8 mouse cellular contexts compared by ENCODE assay signal in genomic region chr15:10470941-10471340, GRCm38 (mm10). TPM values are rescaled to one million over a fixed set of nuclear protein-coding genes. Genes with fewer than 3 reads are reported as not detected.
DNase-seq lines count a peak whose midpoint lies in the region; ATAC-seq and TF ChIP-seq lines count a peak whose summit lies in the region.

No protein-coding gene starts in this region.

- no peak overlapping the region for H3K27ac ChIP-seq in kidney, postnatal 0 days
- no peak overlapping the region for H3K27ac ChIP-seq in cortical plate, adult 2 months (ENCODE audit: insufficient read depth, low read length)
- H3K27ac ChIP-seq in intestine, embryonic 14.5 days (ENCODE audit: low read depth): no peak overlapping the region

- no peak for ATAC-seq in kidney, postnatal 0 days (replicated peaks; ENCODE audit: low FRiP score, low read depth)
- ATAC-seq in intestine, embryonic 14.5 days (replicated peaks; ENCODE audit: low FRiP score, low TSS enrichment, low read depth): no peak
- no peak for ATAC-seq in granulocyte monocyte progenitor cell, adult 5-6 weeks (replicated peaks; ENCODE audit: poor library complexity, severe bottlenecking)

- no peaks in the 10 kb centered on the region for H3K9me3 ChIP-seq in kidney, postnatal 0 days (replicated peaks; ENCODE audit: low read length)
- no peaks in the 10 kb centered on the region for H3K9me3 ChIP-seq in intestine, embryonic 14.5 days (ENCODE audit: control insufficient read depth, low read length)

- H3K9ac ChIP-seq in kidney, postnatal 0 days (ENCODE audit: low read depth, low read length): peak overlapping the region; percentile 89
- peak overlapping the region; percentile 77 for H3K9ac ChIP-seq in intestine, embryonic 14.5 days (ENCODE audit: low read length)

- 0 out of 2 replicates have a peak, but pooled peaks cover 3% of the 10 kb centered on the region for H3K4me1 ChIP-seq in kidney, postnatal 0 days (replicated peaks; ENCODE audit: insufficient read depth, low read length)
- H3K4me1 ChIP-seq in cortical plate, adult 2 months (ENCODE audit: control insufficient read depth, insufficient read depth, low read length): peaks cover 4% of the 10 kb centered on the region; the same call in 1 of the 2 replicates
- H3K4me1 ChIP-seq in intestine, embryonic 14.5 days (replicated peaks; ENCODE audit: control insufficient read depth, insufficient read depth, low read length): peaks cover 7% of the 10 kb centered on the region; the same call in 1 of the 2 replicates

- no peaks in the 10 kb centered on the region for H3K27me3 ChIP-seq in kidney, postnatal 0 days (ENCODE audit: insufficient read depth, low read length)
- no peaks in the 10 kb centered on the region for H3K27me3 ChIP-seq in intestine, embryonic 14.5 days (replicated peaks; ENCODE audit: control insufficient read depth, insufficient read depth, low read length)

- peaks cover 9% of the 10 kb centered on the region; the same call in 1 of the 2 replicates for H3K36me3 ChIP-seq in kidney, postnatal 0 days (ENCODE audit: insufficient read depth, low read length)
- peaks cover 10% of the 10 kb centered on the region for H3K36me3 ChIP-seq in intestine, embryonic 14.5 days (ENCODE audit: control insufficient read depth, insufficient read depth, low read length)

- H3K4me2 ChIP-seq in kidney, postnatal 0 days (ENCODE audit: low read length): peak overlapping the region; percentile 86
- H3K4me2 ChIP-seq in intestine, embryonic 14.5 days (ENCODE audit: low read length): peak overlapping the region; percentile 87

- TF ChIP-seq CTCF in kidney, postnatal 0 days (IDR thresholded peaks at IDR 0.05; ENCODE audit: low read depth): no peak
- TF ChIP-seq CTCF in cortical plate, adult 2 months (IDR thresholded peaks at IDR 0.05; ENCODE audit: extremely low read depth, insufficient read depth, low read length): no peak

- DNase-seq in kidney, postnatal 0 days (ENCODE audit: low spot score): no peak
- no peak for DNase-seq in kidney, adult 18-20 months
- DNase-seq in intestine, embryonic 14.5 days (ENCODE audit: low spot score): no peak
- DNase-seq in naive thymus-derived CD4-positive, alpha-beta T cell, adult 2 months (ENCODE audit: low read depth): peak; percentile 35
- no peak for DNase-seq in adrenal gland, postnatal 4 days (ENCODE audit: low spot score in 2 of 2)
- DNase-seq in frontal cortex, postnatal 10 days (ENCODE audit: low spot score in 2 of 2): no peak

- WGBS in kidney, postnatal 0 days: 9% methylated on average over 3 of the region's 3 CpGs
- 11% methylated on average over 3 of the region's 3 CpGs for WGBS in intestine, embryonic 14.5 days

- TF ChIP-seq POLR2A in cortical plate, adult 2 months (IDR thresholded peaks at IDR 0.05; ENCODE audit: extremely low read depth, insufficient read depth, low read length): no peak

- H3K4me3 ChIP-seq in kidney, postnatal 0 days (replicated peaks; ENCODE audit: low read depth, low read length): peak overlapping the region; percentile 75
- peak overlapping the region; percentile 68; the same call in 1 of the 2 replicates for H3K4me3 ChIP-seq in cortical plate, adult 2 months (ENCODE audit: insufficient read depth, low read length)
- peak overlapping the region; percentile 77 for H3K4me3 ChIP-seq in intestine, embryonic 14.5 days (ENCODE audit: low read depth, low read length)

RNA-seq across cellular contexts. Expression of gene Dnajc21, which starts 0.6 kb away (rescaled TPM):
- polyA plus RNA-seq in kidney, postnatal 0 days (2015; fragmentation: Nextera tagmentation; extraction: Ambion mirVana): 16.1 and 20.3 TPM in 2 replicates
- polyA plus RNA-seq in cortical plate, adult 2 months (2012; rRNA removed): 25.0 and 28.3 TPM in 2 replicates
- 11.2 and 11.7 TPM in 2 replicates for polyA plus RNA-seq in intestine, embryonic 14.5 days (2014; fragmentation: Nextera tagmentation; extraction: Ambion mirVana)
- 17.6 and 30.3 TPM in 2 replicates for total RNA-seq in granulocyte monocyte progenitor cell, adult 5-6 weeks (2014; fragmentation: Nextera tagmentation)
- total RNA-seq in granulocyte monocyte progenitor cell, adult 5-6 weeks (2017): 28.7 and 33.1 TPM in 2 replicates
- total RNA-seq in adrenal gland, postnatal 4 days (2021): 10 to 100 TPM; 22.3 to 28.3 TPM

RNA-seq across cellular contexts. Expression of gene Brix1, which starts 14.8 kb away (rescaled TPM):
- 126 and 146 TPM in 2 replicates for polyA plus RNA-seq in kidney, postnatal 0 days (2015; fragmentation: Nextera tagmentation; extraction: Ambion mirVana)
- polyA plus RNA-seq in cortical plate, adult 2 months (2012; rRNA removed): 11.3 and 11.8 TPM in 2 replicates
- polyA plus RNA-seq in intestine, embryonic 14.5 days (2014; fragmentation: Nextera tagmentation; extraction: Ambion mirVana): 120 and 123 TPM in 2 replicates
- 48.3 and 51.3 TPM in 2 replicates for total RNA-seq in granulocyte monocyte progenitor cell, adult 5-6 weeks (2014; fragmentation: Nextera tagmentation)
- total RNA-seq in granulocyte monocyte progenitor cell, adult 5-6 weeks (2017): 39.3 and 41.8 TPM in 2 replicates
- 10 to 100 TPM; 58.6 to 60.3 TPM for total RNA-seq in adrenal gland, postnatal 4 days (2021)

RNA-seq across cellular contexts. Expression of gene Rad1, which starts 14.9 kb away (rescaled TPM):
- polyA plus RNA-seq in kidney, postnatal 0 days (2015; fragmentation: Nextera tagmentation; extraction: Ambion mirVana): 27.1 and 29.1 TPM in 2 replicates
- polyA plus RNA-seq in cortical plate, adult 2 months (2012; rRNA removed): 15.1 and 16.0 TPM in 2 replicates
- 20.2 and 27.8 TPM in 2 replicates for polyA plus RNA-seq in intestine, embryonic 14.5 days (2014; fragmentation: Nextera tagmentation; extraction: Ambion mirVana)
- total RNA-seq in granulocyte monocyte progenitor cell, adult 5-6 weeks (2014; fragmentation: Nextera tagmentation): 23.2 and 43.9 TPM in 2 replicates
- 22.8 and 33.6 TPM in 2 replicates for total RNA-seq in granulocyte monocyte progenitor cell, adult 5-6 weeks (2017)
- 10 to 100 TPM; 16.8 to 17.0 TPM for total RNA-seq in adrenal gland, postnatal 4 days (2021)
